Mouse (Mus musculus): ENCODE data around the gene Nmur1. TPM values are rescaled to one million over a fixed set of nuclear protein-coding genes. Genes with fewer than 3 reads are reported as not detected.
A peak's percentile ranks its signal among the peaks of the same experiment; 100 is the strongest.

The Nmur1 gene
- polyA plus RNA-seq, 1 experiment = 2.4 TPM

DNA sequence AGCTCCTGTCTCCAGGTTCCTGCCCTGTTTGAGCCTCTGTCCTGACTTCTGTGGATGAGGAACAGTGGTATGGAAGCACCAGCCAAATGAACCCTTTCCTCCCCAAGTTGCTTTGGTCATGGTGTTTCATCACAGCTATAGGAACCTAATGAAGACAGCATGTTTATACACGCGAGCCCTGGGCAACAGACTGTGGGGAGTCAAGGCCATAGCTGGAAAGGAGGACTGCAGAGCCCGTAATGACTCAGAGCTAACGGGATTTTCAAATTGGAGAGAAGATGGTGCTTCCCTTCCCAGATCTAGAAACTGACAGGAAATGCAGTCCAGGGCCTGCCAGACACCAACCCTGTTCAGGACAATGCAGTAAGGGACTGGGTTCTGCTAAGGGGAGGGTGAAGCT lies 33.3 kb upstream of the Nmur1 start:
- Histone ChIP-seq H3K36me3 (replicated peaks; ENCODE audit: low read length) (peaks cover 2% of the 10 kb centered on the region), H3K4me3 (replicated peaks) (no peak overlapping the region), H3K9me3 (peaks cover 3% of the 10 kb centered on the region; the same call in 1 of the 2 replicates), H3K4me1 (peaks cover 31% of the 10 kb centered on the region), H3K27me3 (replicated peaks) (no peaks in the 10 kb centered on the region)
- no peak for TF ChIP-seq GATA1 (IDR thresholded peaks at IDR 0.05; ENCODE audit: borderline replicate concordance, low read length)
- TF ChIP-seq FLI1 (IDR thresholded peaks at IDR 0.05; ENCODE audit: low read length) = no peak

DNA sequence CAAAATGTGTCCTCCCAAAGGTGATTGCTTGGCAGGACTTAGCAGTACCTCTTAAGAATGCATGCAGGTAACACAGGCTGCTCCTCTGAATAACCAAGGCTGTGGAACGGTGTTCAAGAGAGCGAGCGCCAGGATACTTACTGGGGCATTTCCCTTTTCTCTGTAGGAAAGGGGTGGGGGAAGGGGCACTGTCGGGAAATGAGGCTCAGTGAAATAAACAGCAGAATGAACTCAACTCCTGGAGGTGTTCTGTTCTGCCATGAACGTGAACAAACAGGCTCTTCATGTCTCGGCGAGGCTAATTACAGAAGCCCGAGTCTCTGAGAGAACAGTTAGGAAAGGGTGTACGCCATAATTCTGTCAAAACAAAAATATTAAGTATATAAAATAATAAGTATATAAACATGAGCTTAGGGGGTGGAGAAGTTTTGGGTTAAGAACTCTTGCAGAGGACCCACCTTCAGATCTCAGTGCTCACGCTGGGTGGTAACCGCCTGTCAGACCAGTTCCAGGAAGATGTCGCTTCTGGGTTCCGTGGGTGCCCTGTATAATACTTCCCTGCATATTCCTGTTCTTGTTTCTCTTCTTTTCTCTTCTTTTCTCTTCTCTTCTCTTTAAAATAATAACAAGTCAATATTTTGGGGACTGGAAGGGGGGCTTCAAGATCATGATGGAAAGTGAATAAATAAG lies 31.0 kb upstream of the Nmur1 start:
- H3K36me3 ChIP-seq (replicated peaks; ENCODE audit: low read length) = peaks cover 2% of the 10 kb centered on the region
- H3K27me3 ChIP-seq (replicated peaks) = no peaks in the 10 kb centered on the region
- peaks cover 3% of the 10 kb centered on the region; the same call in 1 of the 2 replicates for H3K9me3 ChIP-seq
- no peak for TF ChIP-seq FLI1 (IDR thresholded peaks at IDR 0.05; ENCODE audit: low read length)
- no peak for TF ChIP-seq GATA1 (IDR thresholded peaks at IDR 0.05; ENCODE audit: borderline replicate concordance, low read length)
- no peak overlapping the region for H3K4me3 ChIP-seq (replicated peaks)
- peaks cover 48% of the 10 kb centered on the region for H3K4me1 ChIP-seq

GRCm38 (mm10) chr1:86452713-86453112 lies 26.7 kb upstream of the Nmur1 start:
- H3K4me3 ChIP-seq (replicated peaks) = no peak overlapping the region
- TF ChIP-seq GATA1 (IDR thresholded peaks at IDR 0.05; ENCODE audit: borderline replicate concordance, low read length) = no peak
- TF ChIP-seq FLI1 (IDR thresholded peaks at IDR 0.05; ENCODE audit: low read length) = no peak
- H3K36me3 ChIP-seq (replicated peaks; ENCODE audit: low read length) = peaks cover 7% of the 10 kb centered on the region
- no peaks in the 10 kb centered on the region for H3K27me3 ChIP-seq (replicated peaks)
- peaks cover 54% of the 10 kb centered on the region for H3K4me1 ChIP-seq
- H3K9me3 ChIP-seq = peaks cover 3% of the 10 kb centered on the region; the same call in 1 of the 2 replicates

GRCm38 (mm10) chr1:86449966-86450365 lies 23.9 kb upstream of the Nmur1 start:
- H3K4me3 ChIP-seq (replicated peaks) = no peak overlapping the region
- H3K9me3 ChIP-seq = peaks cover 1% of the 10 kb centered on the region; the same call in 1 of the 2 replicates
- TF ChIP-seq FLI1 (IDR thresholded peaks at IDR 0.05; ENCODE audit: low read length) (no peak), GATA1 (IDR thresholded peaks at IDR 0.05; ENCODE audit: borderline replicate concordance, low read length) (no peak)
- H3K27me3 ChIP-seq (replicated peaks) = no peaks in the 10 kb centered on the region
- peaks cover 63% of the 10 kb centered on the region for H3K4me1 ChIP-seq
- H3K36me3 ChIP-seq (replicated peaks; ENCODE audit: low read length) = peaks cover 6% of the 10 kb centered on the region

GRCm38 (mm10) chr1:86448272-86448671 lies 22.2 kb upstream of the Nmur1 start:
- TF ChIP-seq FLI1 (IDR thresholded peaks at IDR 0.05; ENCODE audit: low read length) (no peak), GATA1 (IDR thresholded peaks at IDR 0.05; ENCODE audit: borderline replicate concordance, low read length) (no peak)
- Histone ChIP-seq H3K36me3 (replicated peaks; ENCODE audit: low read length) (peaks cover 5% of the 10 kb centered on the region), H3K9me3 (no peaks in the 10 kb centered on the region), H3K27me3 (replicated peaks) (no peaks in the 10 kb centered on the region), H3K4me1 (peaks cover 69% of the 10 kb centered on the region), H3K4me3 (replicated peaks) (no peak overlapping the region)

DNA sequence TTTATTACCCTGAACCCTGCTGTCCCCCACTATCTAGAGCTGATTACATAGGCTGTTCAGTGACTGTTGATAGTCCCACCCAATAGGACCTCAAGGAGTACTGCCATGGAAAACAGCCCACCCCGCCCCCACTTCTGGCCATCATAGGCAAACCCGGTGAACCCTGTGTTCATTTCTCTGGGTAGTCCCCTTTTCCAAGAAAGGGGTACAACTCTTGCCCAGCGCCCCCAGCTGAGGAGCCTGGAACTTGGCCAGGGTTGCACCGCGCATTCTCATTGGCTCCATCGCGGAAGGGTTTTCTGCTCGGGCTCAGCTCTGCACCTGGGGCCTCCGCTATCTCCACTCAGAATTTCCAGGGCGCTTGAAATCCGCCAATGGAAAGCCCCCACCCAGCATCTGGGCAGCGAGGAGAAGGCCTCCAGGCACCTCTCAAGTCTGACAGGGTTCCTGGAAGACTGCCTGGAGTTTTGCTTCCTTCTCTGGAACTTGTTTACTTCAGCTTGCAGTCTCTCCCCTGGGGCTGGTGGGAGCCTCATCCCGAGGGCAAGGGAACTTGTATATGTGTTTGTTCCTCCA lies 21.7 kb upstream of the Nmur1 start:
- Histone ChIP-seq H3K4me1 (peaks cover 69% of the 10 kb centered on the region), H3K4me3 (replicated peaks) (no peak overlapping the region), H3K9me3 (no peaks in the 10 kb centered on the region), H3K36me3 (replicated peaks; ENCODE audit: low read length) (peaks cover 5% of the 10 kb centered on the region), H3K27me3 (replicated peaks) (no peaks in the 10 kb centered on the region)
- TF ChIP-seq FLI1 (IDR thresholded peaks at IDR 0.05; ENCODE audit: low read length) (no peak), GATA1 (IDR thresholded peaks at IDR 0.05; ENCODE audit: borderline replicate concordance, low read length) (no peak)

- Histone ChIP-seq H3K9me3 (no peaks in the 10 kb centered on the region), H3K4me3 (replicated peaks) (peak overlapping the region; percentile 95), H3K36me3 (replicated peaks; ENCODE audit: low read length) (no peaks in the 10 kb centered on the region), H3K27me3 (replicated peaks) (no peaks in the 10 kb centered on the region), H3K4me1 (peaks cover 64% of the 10 kb centered on the region)
- TF ChIP-seq FLI1 (IDR thresholded peaks at IDR 0.05; ENCODE audit: low read length) (no peak), GATA1 (IDR thresholded peaks at IDR 0.05; ENCODE audit: borderline replicate concordance, low read length) (no peak)
Observed at GRCm38 (mm10) chr1:86443386-86444172, 17.6 kb upstream of the Nmur1 start.

DNA sequence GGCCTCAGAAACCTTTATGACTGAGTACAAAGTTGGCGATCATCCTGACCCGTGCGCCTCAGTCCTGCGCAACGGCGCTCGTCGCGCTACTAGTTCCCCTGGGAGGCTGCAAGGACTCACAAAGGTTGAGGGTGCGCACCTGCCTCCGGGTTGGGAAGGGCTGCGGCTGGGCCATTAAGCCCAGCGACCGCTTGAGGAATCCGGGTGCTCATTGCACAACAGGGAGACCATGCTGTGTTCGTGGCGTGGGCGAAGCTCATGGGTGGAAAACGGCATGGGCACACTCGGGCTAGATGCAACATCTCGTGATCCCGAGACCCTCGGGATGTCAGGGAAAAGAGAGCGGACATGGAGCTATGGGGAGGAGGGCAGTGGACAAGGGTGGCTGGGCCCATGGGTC lies 16.8 kb upstream of the Nmur1 start:
- Histone ChIP-seq H3K27me3 (replicated peaks) (no peaks in the 10 kb centered on the region), H3K9me3 (no peaks in the 10 kb centered on the region), H3K4me1 (peaks cover 65% of the 10 kb centered on the region), H3K36me3 (replicated peaks; ENCODE audit: low read length) (no peaks in the 10 kb centered on the region), H3K4me3 (replicated peaks) (peak overlapping the region; percentile 95)
- no peak for TF ChIP-seq FLI1 (IDR thresholded peaks at IDR 0.05; ENCODE audit: low read length)

GRCm38 (mm10) chr1:86441980-86442831 lies 16.2 kb upstream of the Nmur1 start:
- TF ChIP-seq FLI1 (IDR thresholded peaks at IDR 0.05; ENCODE audit: low read length) = no peak
- TF ChIP-seq GATA1 (IDR thresholded peaks at IDR 0.05; ENCODE audit: borderline replicate concordance, low read length) = no peak
- Histone ChIP-seq H3K27me3 (replicated peaks) (no peaks in the 10 kb centered on the region), H3K4me3 (replicated peaks) (peak overlapping the region; percentile 95), H3K36me3 (replicated peaks; ENCODE audit: low read length) (no peaks in the 10 kb centered on the region), H3K4me1 (peaks cover 66% of the 10 kb centered on the region), H3K9me3 (no peaks in the 10 kb centered on the region)

Data from megakaryocyte, embryonic 14.5 days (primary cell).